Mouse (Mus musculus) NIH3T3 (cell line): ENCODE data around the gene Rcor2.

Experiments
- DNase-seq: peaks from one replicate; pipeline ENCODE4 v3.0.0-alpha.2; 2012; ENCODE audit warnings: low read depth

Gene Rcor2

GRCm38 (mm10) chr19:7320181-7320580, 53.1 kb downstream of the Rcor2 start:
- no peak for DNase-seq

DNA sequence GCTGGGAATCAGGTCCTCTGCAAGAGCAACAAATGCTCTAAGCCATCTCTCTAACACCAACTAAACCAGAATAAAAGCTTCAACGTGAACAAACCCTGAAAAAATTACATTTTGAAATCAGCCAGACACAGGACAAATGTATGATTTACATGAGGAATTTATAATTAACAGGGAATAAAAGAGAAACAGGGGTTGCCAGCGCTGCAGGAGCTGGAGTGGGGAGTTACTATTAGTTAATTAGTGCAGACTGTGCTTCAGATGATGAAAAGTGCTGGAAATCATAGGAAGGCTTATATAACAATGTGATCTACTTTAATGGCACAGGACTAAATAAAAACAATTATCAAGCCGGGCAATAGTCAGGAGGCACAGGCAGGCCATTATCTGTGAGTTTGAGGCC, 54.3 kb downstream of the Rcor2 start:
- no peak for DNase-seq
